In the genomic region with DNA sequence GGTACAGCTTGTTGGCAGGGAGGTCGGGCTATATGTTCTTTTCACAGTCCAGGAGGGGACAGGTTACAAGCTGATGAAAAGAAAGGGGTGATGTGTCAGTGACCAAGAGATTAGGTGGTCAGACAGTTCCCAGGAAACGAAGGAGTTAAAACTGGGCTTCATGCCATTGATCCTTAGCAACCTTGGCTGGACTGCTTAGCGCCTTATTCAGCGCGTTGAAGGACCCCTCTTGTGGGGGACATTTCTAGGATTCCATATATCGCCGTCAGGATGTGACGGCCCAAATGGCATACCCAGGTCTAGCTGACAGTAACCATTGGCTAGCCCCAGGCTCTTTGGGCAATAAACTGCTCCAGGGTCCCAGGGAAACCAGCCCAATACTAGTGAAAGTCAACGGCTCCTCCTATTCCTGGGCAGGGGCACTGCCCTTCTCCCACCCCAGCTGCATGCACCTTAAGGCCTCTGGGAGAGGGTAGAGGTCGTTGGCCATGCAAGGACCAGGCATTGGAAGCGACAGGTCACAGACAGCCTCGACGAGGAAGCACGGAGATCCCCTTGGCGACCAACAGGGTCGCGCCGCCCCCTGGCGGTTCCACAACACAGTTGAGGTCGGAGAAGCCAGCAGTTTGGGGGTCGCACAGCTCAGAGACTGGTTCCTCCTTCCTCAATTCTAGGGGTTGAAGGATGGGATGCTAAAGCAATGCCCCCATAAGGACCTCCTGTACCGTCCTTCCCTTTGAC, we compare ENCODE assay signal across 8 mouse cellular contexts.
DNase-seq lines count a peak whose midpoint lies in the region; ATAC-seq and TF ChIP-seq lines count a peak whose summit lies in the region.

No protein-coding gene starts in this region.

- H3K27me3 ChIP-seq in embryonic facial prominence, embryonic 13.5 days = peaks cover 91% of the 10 kb centered on the region
- H3K27me3 ChIP-seq in liver, adult 2 months (ENCODE audit: control insufficient read depth, insufficient read depth, low read length) = peaks cover 9% of the 10 kb centered on the region; the same call in 1 of the 2 replicates

- DNase-seq in heart, adult 18-20 months = peak; percentile 22 to 56
- DNase-seq in heart, adult 9 months (ENCODE audit: low spot score in 2 of 2) = no peak
- DNase-seq in R1 (ENCODE audit: low read depth, low spot score) = peak; percentile 61
- DNase-seq in heart, postnatal 10 days = peak; percentile 43 to 62
- no peak for DNase-seq in liver, adult 2 months (ENCODE audit: extremely low read depth, low read depth, low spot score)
- DNase-seq in neural tube, embryonic 10.5 days (ENCODE audit: extremely low spot score, low spot score) = peak; percentile 67
- no peak for DNase-seq in frontal cortex, adult 2 months (ENCODE audit: extremely low spot score in 1 of 2, low spot score in 1 of 2)

- WGBS in embryonic facial prominence, embryonic 13.5 days = 6% methylated on average over 22 of the region's 22 CpGs
- 6% methylated on average over 22 of the region's 22 CpGs for WGBS in liver, adult 2 months

- H3K9me3 ChIP-seq in embryonic facial prominence, embryonic 13.5 days = no peaks in the 10 kb centered on the region

- peak overlapping the region; percentile 75 for H3K9ac ChIP-seq in embryonic facial prominence, embryonic 13.5 days
- H3K9ac ChIP-seq in liver, adult 2 months (ENCODE audit: low read depth, low read length) = no peak overlapping the region

- TF ChIP-seq POLR2A in liver, adult 2 months (IDR thresholded peaks at IDR 0.05; ENCODE audit: extremely low read depth, insufficient read depth, low read length) = no peak

- ATAC-seq in embryonic facial prominence, embryonic 13.5 days (ENCODE audit: insufficient number of reproducible peaks, insufficient read depth, low FRiP score, low TSS enrichment, low read depth) = no peak

- no peaks in the 10 kb centered on the region for H3K79me2 ChIP-seq in liver, adult 2 months (ENCODE audit: control insufficient read depth, insufficient read depth, low read length)

- peak overlapping the region; percentile 60 for H3K4me3 ChIP-seq in embryonic facial prominence, embryonic 13.5 days
- peak overlapping the region; percentile 8; the same call in 1 of the 2 replicates for H3K4me3 ChIP-seq in liver, adult 2 months (ENCODE audit: insufficient read depth, low read depth, low read length)

- H3K4me2 ChIP-seq in embryonic facial prominence, embryonic 13.5 days = peak overlapping the region; percentile 94

- H3K36me3 ChIP-seq in embryonic facial prominence, embryonic 13.5 days = no peaks in the 10 kb centered on the region
- no peaks in the 10 kb centered on the region for H3K36me3 ChIP-seq in liver, adult 2 months (ENCODE audit: control insufficient read depth, insufficient read depth, low read length)

- TF ChIP-seq CTCF in liver, adult 2 months (IDR thresholded peaks at IDR 0.05; ENCODE audit: low read depth, low read length) = peak; percentile 30

- intact Hi-C loops in heart, postnatal 10 days (cut with DNase I) = loop anchor here (1.0 to 5.0 kb wide), 4 partner anchors 18 to 131 kb away; a partner anchor contains a TSS

- peaks cover 29% of the 10 kb centered on the region for H3K4me1 ChIP-seq in embryonic facial prominence, embryonic 13.5 days
- H3K4me1 ChIP-seq in liver, adult 2 months (ENCODE audit: control insufficient read depth, insufficient read depth, low read length) = peaks cover 3% of the 10 kb centered on the region; the same call in 1 of the 2 replicates

- H3K27ac ChIP-seq in embryonic facial prominence, embryonic 13.5 days = 0 out of 2 replicates have a peak overlapping the region, but pooled peaks have one; percentile 86
- no peak overlapping the region for H3K27ac ChIP-seq in liver, adult 2 months (replicated peaks; ENCODE audit: insufficient read depth, low read depth, low read length)

Comparison
In these comparisons a context has a peak if more than half of its experiments do, and no peak if none do; other contexts are left out.
1. DNase-seq: peak in heart, adult 18-20 months (2 of 2), R1 (single experiment), heart, postnatal 10 days (2 of 2) and neural tube, embryonic 10.5 days (single experiment); none in heart, adult 9 months (0 of 2), liver, adult 2 months (single experiment) and frontal cortex, adult 2 months (0 of 2).